Mouse (Mus musculus) CH12F3 (cell line): ENCODE measurements at regions not wholly inside any gene's neighbourhood (a gene's known extent, or its start where the extent isn't known, plus 50 kb on each side); places are given as distances from the start of the nearest gene placed in this dataset.

ENCODE experiments used
- in situ Hi-C: fragments of 300-500 bp; cut with MboI; formaldehyde crosslinking; loops from 2 replicates; pipeline ENCODE4 v1.14.3; 2020; ENCODE audit warnings: low sequenced_read_pairs

GRCm38 (mm10) chr13:99847531-99847930, 53.4 kb downstream of the Cartpt start:
- in situ Hi-C loops: loop anchor here (10.0 kb wide), 1 partner anchor 473 kb away; no protein-coding TSS in a partner anchor

GRCm38 (mm10) chr13:99842626-99843025, 58.3 kb downstream of the Cartpt start:
- in situ Hi-C loops: loop anchor here (10.0 kb wide), 1 partner anchor 468 kb away; no protein-coding TSS in a partner anchor

GRCm38 (mm10) chr13:99839446-99839845, 61.4 kb downstream of the Cartpt start:
- in situ Hi-C loops: no loop called here

- in situ Hi-C loops: no loop called here
Measured at GRCm38 (mm10) chr13:99837772-99838425, 63.0 kb downstream of the Cartpt start.

- in situ Hi-C loops: no loop called here
Measured at GRCm38 (mm10) chr13:99837180-99837579, 63.7 kb downstream of the Cartpt start.

GRCm38 (mm10) chr13:99836586-99836985, 64.3 kb downstream of the Cartpt start:
- in situ Hi-C loops: no loop called here

GRCm38 (mm10) chr13:99835518-99835917, 65.4 kb downstream of the Cartpt start:
- in situ Hi-C loops: no loop called here

- in situ Hi-C loops: no loop called here
Measured at GRCm38 (mm10) chr13:99830080-99830724, 70.7 kb downstream of the Cartpt start.

GRCm38 (mm10) chr13:99827573-99827972, 73.3 kb downstream of the Cartpt start:
- in situ Hi-C loops: no loop called here

- in situ Hi-C loops: no loop called here
Measured at GRCm38 (mm10) chr13:99824625-99825024, 76.3 kb downstream of the Cartpt start.

- in situ Hi-C loops: no loop called here
Measured at GRCm38 (mm10) chr13:99816666-99817065, 84.2 kb downstream of the Cartpt start.

- in situ Hi-C loops: no loop called here
Measured at GRCm38 (mm10) chr13:99815786-99816185, 85.1 kb downstream of the Cartpt start.

- in situ Hi-C loops: no loop called here
Measured at GRCm38 (mm10) chr13:99814801-99815200, 86.1 kb downstream of the Cartpt start.

GRCm38 (mm10) chr13:99814033-99814556, 86.8 kb downstream of the Cartpt start:
- in situ Hi-C loops: no loop called here

GRCm38 (mm10) chr13:99794448-99794847, 106.4 kb downstream of the Cartpt start:
- in situ Hi-C loops: no loop called here

- in situ Hi-C loops: no loop called here
Measured at GRCm38 (mm10) chr13:99793786-99794435, 107.0 kb downstream of the Cartpt start.

- in situ Hi-C loops: no loop called here
Measured at GRCm38 (mm10) chr13:99793001-99793400, 107.9 kb downstream of the Cartpt start.

GRCm38 (mm10) chr13:99790951-99791350, 109.9 kb downstream of the Cartpt start:
- in situ Hi-C loops: no loop called here

GRCm38 (mm10) chr13:99787760-99788159, 113.1 kb downstream of the Cartpt start:
- in situ Hi-C loops: no loop called here

GRCm38 (mm10) chr13:99785427-99785826, 115.5 kb downstream of the Cartpt start:
- in situ Hi-C loops: no loop called here

GRCm38 (mm10) chr13:99784314-99784713, 116.6 kb downstream of the Cartpt start:
- in situ Hi-C loops: no loop called here
